In the genomic region with DNA sequence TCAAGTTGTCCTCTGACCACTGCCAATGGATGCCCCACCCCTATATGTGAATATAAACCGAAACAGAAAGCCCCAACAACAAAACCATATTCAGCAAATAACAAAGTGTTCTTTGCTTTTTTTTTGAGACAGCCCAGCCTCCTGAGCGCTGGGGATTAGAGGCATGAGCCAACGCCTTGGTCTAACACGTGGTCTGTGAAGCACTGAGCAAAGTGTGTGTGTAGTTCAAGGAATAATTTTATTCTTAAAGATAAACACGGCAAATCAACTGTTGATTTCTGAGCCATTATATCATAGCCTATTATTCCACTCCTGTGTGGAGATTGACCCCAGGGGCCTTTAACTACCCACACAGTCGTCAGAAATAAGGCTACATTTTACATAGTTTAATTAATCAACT, we compare ENCODE assay signal across 10 mouse cellular contexts. TPM values are rescaled to one million over a fixed set of nuclear protein-coding genes. Genes with fewer than 3 reads are reported as not detected.
DNase-seq lines count a peak whose midpoint lies in the region; ATAC-seq and TF ChIP-seq lines count a peak whose summit lies in the region.
"Had no signal": no experiment of that assay in that cellular context is flagged by ENCODE, and none has a peak within 500 bp of the region (broad histone marks: within the 10 kb centered on the region; RNA-seq: fewer than 3 reads in every experiment).

No protein-coding gene starts in this region.

- no peak for ATAC-seq in forebrain, embryonic 15.5 days (replicated peaks)

- H3K27ac ChIP-seq in heart, embryonic 10.5 days, result no peak overlapping the region
- H3K27ac ChIP-seq in CH12.LX (ENCODE audit: insufficient read depth, low read depth) (peak overlapping the region; percentile 20; the same call in 1 of the 2 replicates), macrophage (peak overlapping the region; percentile 73; the same call in 1 of the 2 replicates)
- H3K27ac ChIP-seq in forebrain, embryonic 15.5 days (replicated peaks), result no peak overlapping the region

- TF ChIP-seq RAD21 in CH12.LX (IDR thresholded peaks at IDR 0.05; ENCODE audit: low read depth, low read length), result no peak

- TF ChIP-seq CTCF in CH12.LX (conservative IDR thresholded peaks at IDR 0.05 in 1 of 2, IDR thresholded peaks at IDR 0.05 in 1 of 2; ENCODE audit: low read depth in 2 of 2, low read length in 2 of 2), result no peak

- H3K4me2 ChIP-seq in CH12.LX (ENCODE audit: insufficient read depth, low read depth, poor library complexity, severe bottlenecking), result peak overlapping the region; percentile 87
- peak overlapping the region; percentile 71 for H3K4me2 ChIP-seq in forebrain, embryonic 15.5 days (replicated peaks)

- H3K79me2 ChIP-seq in CH12.LX (replicated peaks; ENCODE audit: control insufficient read depth, extremely low read depth, insufficient read depth, poor library complexity, severe bottlenecking) (peaks cover 49% of the 10 kb centered on the region), macrophage (ENCODE audit: inconsistent target) (peaks cover 64% of the 10 kb centered on the region)

- no peaks in the 10 kb centered on the region for H3K9me3 ChIP-seq in heart, embryonic 10.5 days
- peaks cover 10% of the 10 kb centered on the region for H3K9me3 ChIP-seq in CH12.LX (replicated peaks; ENCODE audit: low read length)
- no peaks in the 10 kb centered on the region for H3K9me3 ChIP-seq in forebrain, embryonic 15.5 days

- no peak for TF ChIP-seq POLR2A in CH12.LX (IDR thresholded peaks at IDR 0.05; ENCODE audit: low read depth, low read length)

- no peak for DNase-seq in heart, embryonic 10.5 days (ENCODE audit: low spot score)
- DNase-seq in heart, adult 8-10 months (ENCODE audit: low spot score), result no peak
- DNase-seq in CH12.LX (ENCODE audit: extremely low read depth), result no peak
- no peak for DNase-seq in cerebellum, adult 11-12 months
- no peak for DNase-seq in frontal cortex, postnatal 36 days (ENCODE audit: low spot score in 2 of 2)
- no peak for DNase-seq in left cerebral cortex, adult 8-10 months (ENCODE audit: low spot score in 2 of 2)

- WGBS in heart, embryonic 10.5 days, result 86% methylated on average over 6 of the region's 6 CpGs
- 56% methylated on average over 6 of the region's 6 CpGs for WGBS in forebrain, embryonic 15.5 days
- WGBS in macrophage (ENCODE audit: missing documents), result 78% methylated on average over 6 of the region's 6 CpGs

- H3K9ac ChIP-seq in CH12.LX (ENCODE audit: insufficient read depth, low read depth), result peak overlapping the region; percentile 66
- no peak overlapping the region for H3K9ac ChIP-seq in forebrain, embryonic 15.5 days (replicated peaks)

- H3K36me3 ChIP-seq in heart, embryonic 10.5 days, result peaks cover 34% of the 10 kb centered on the region
- H3K36me3 ChIP-seq in CH12.LX (replicated peaks in 1 of 2; ENCODE audit: control insufficient read depth in 1 of 2, insufficient read depth in 1 of 2, low read length in 1 of 2) (peaks cover 23 to 37% of the 10 kb centered on the region in 2 experiments), macrophage (ENCODE audit: inconsistent target) (peaks cover 24% of the 10 kb centered on the region)
- peaks cover 26% of the 10 kb centered on the region for H3K36me3 ChIP-seq in forebrain, embryonic 15.5 days

- dilution Hi-C loops in CH12.LX (cut with MboI; ENCODE audit: extremely low pct_ligation_motif_present, extremely low pct_unique_long_range_greater_than_20kb, low sequenced_read_pairs), result no loop called here

- peaks cover 25% of the 10 kb centered on the region for H3K4me1 ChIP-seq in heart, embryonic 10.5 days
- H3K4me1 ChIP-seq in CH12.LX (ENCODE audit: control insufficient read depth in 1 of 2, insufficient read depth in 2 of 2), result peaks cover 0 to 52% of the 10 kb centered on the region in 2 experiments; a peak in 2 of 4 replicates
- H3K4me1 ChIP-seq in forebrain, embryonic 15.5 days, result peaks cover 24% of the 10 kb centered on the region

- H3K4me3 ChIP-seq in heart, embryonic 10.5 days, result peak overlapping the region; percentile 85
- peak overlapping the region; percentile 60 to 91 (median 80) for H3K4me3 ChIP-seq in CH12.LX (replicated peaks in 1 of 3; ENCODE audit: low read depth in 2 of 3, low read length in 2 of 3, poor library complexity in 1 of 3)
- peak overlapping the region; percentile 93 for H3K4me3 ChIP-seq in forebrain, embryonic 15.5 days
- H3K4me3 ChIP-seq in macrophage (ENCODE audit: inconsistent target), result peak overlapping the region; percentile 90

- in situ Hi-C loops in CH12.LX (cut with MboI; ENCODE audit: low pct_ligation_motif_present, low pct_unique_long_range_greater_than_20kb, low sequenced_read_pairs), result loop anchor here (10.0 kb wide), 1 partner anchor 120 kb away; no protein-coding TSS in a partner anchor

- no peak for TF ChIP-seq EP300 in CH12.LX (IDR thresholded peaks at IDR 0.05; ENCODE audit: low read length)

- no peaks in the 10 kb centered on the region for H3K27me3 ChIP-seq in heart, embryonic 10.5 days (ENCODE audit: insufficient read depth, poor library complexity, severe bottlenecking)
- no peaks in the 10 kb centered on the region for H3K27me3 ChIP-seq in CH12.LX (replicated peaks)
- H3K27me3 ChIP-seq in forebrain, embryonic 15.5 days, result no peaks in the 10 kb centered on the region

TF ChIP-seq in CH12.LX, 34 proteins besides CTCF, POLR2A, EP300 and RAD21 (continues in another document):
- TF ChIP-seq MYC (IDR thresholded peaks at IDR 0.05; ENCODE audit: low read depth, low read length) (peak; percentile 51; the same call in 1 of the 2 replicates), E2F4 (IDR thresholded peaks at IDR 0.05; ENCODE audit: insufficient replicate concordance, low read depth, low read length) (no peak), MAX (IDR thresholded peaks at IDR 0.05; ENCODE audit: low read length) (peak; percentile 73), SMC3 (IDR thresholded peaks at IDR 0.05; ENCODE audit: low read depth, low read length) (no peak), IRF4 (IDR thresholded peaks at IDR 0.05; ENCODE audit: low read depth, low read length) (no peak), POLR2AphosphoS2 (IDR thresholded peaks at IDR 0.05; ENCODE audit: low read depth, low read length) (no peak), MXI1 (IDR thresholded peaks at IDR 0.05; ENCODE audit: low read depth, low read length) (peak; percentile 89), USF1 (IDR thresholded peaks at IDR 0.05; ENCODE audit: low read depth, low read length) (no peak), USF2 (conservative IDR thresholded peaks at IDR 0.05; ENCODE audit: low read depth, low read length) (no peak), ELF1 (IDR thresholded peaks at IDR 0.05; ENCODE audit: low read depth, low read length) (no peak), JUN (IDR thresholded peaks at IDR 0.05; ENCODE audit: insufficient read depth, low read depth, low read length) (no peak), CHD1 (IDR thresholded peaks at IDR 0.05; ENCODE audit: low read depth, low read length) (no peak), HCFC1 (IDR thresholded peaks at IDR 0.05; ENCODE audit: low read depth, low read length) (no peak), ZNF384 (IDR thresholded peaks at IDR 0.05; ENCODE audit: low read depth, low read length) (no peak), MAFK (IDR thresholded peaks at IDR 0.05; ENCODE audit: insufficient replicate concordance, low read length) (no peak; the same call in 1 of the 2 replicates), ETS1 (conservative IDR thresholded peaks at IDR 0.05; ENCODE audit: low read depth, low read length) (no peak), UBTF (IDR thresholded peaks at IDR 0.05; ENCODE audit: low read depth, low read length) (no peak), MEF2A (IDR thresholded peaks at IDR 0.05; ENCODE audit: borderline replicate concordance, low read depth, low read length) (no peak), ZC3H11A (IDR thresholded peaks at IDR 0.05; ENCODE audit: low read depth, low read length) (no peak), MAZ (IDR thresholded peaks at IDR 0.05; ENCODE audit: low read depth, low read length) (no peak), ZMIZ1 (IDR thresholded peaks at IDR 0.05; ENCODE audit: low read depth, low read length) (no peak)

RNA-seq across cellular contexts. Expression of a gene that starts 1.6 kb away (rescaled TPM):
- polyA plus RNA-seq in heart, embryonic 10.5 days (2016; fragmentation: Nextera tagmentation; extraction: Ambion mirVana), result 320 and 354 TPM in 2 replicates
- 100 to 1,000 TPM; 104 to 107 (median 106) TPM for total RNA-seq in heart, adult 8-10 months (2022)
- 472 and 530 TPM in 2 replicates for total RNA-seq in CH12.LX (2012; rRNA removed)
- 435 and 438 TPM in 2 replicates for total RNA-seq in CH12.LX (2014; rRNA removed)
- 738 and 809 TPM in 2 replicates for polyA plus RNA-seq in CH12.LX (2012; ENCODE audit: insufficient read length, low read depth)
- polyA plus RNA-seq in forebrain, embryonic 15.5 days (2015; fragmentation: Nextera tagmentation; extraction: Ambion mirVana), result 285 and 307 TPM in 2 replicates
- total RNA-seq in macrophage (2018; cell fraction: chromatin; rRNA removed), result 10 to 100 TPM in 25 of 26 experiments, 1 to 10 TPM in 1; 8.4 to 52.5 (median 27.3) TPM
- total RNA-seq in macrophage (2018; cell fraction: cytosol; rRNA removed), result 100 to 1,000 TPM; 190 to 516 (median 338) TPM
- 100 to 1,000 TPM in 13 of 26 experiments, 10 to 100 TPM in 13; 26.1 to 225 (median 97.9) TPM for total RNA-seq in macrophage (2018; cell fraction: nucleus; rRNA removed)
- 110 to 313 TPM (median 221 TPM) in 3 replicates for polyA plus RNA-seq in macrophage (2018)
- 100 to 1,000 TPM in 2 of 4 experiments, 10 to 100 TPM in 2; 93.4 to 104 (median 98.3) TPM for total RNA-seq in left cerebral cortex, adult 8-10 months (2022)

RNA-seq across cellular contexts. Expression of a gene that starts 38.5 kb away (rescaled TPM):
- 0.05 and 0.28 TPM in 2 replicates for polyA plus RNA-seq in heart, embryonic 10.5 days (2016; fragmentation: Nextera tagmentation; extraction: Ambion mirVana)
- total RNA-seq in heart, adult 8-10 months (2022), result under 1 TPM; 0.09 to 0.25 (median 0.18) TPM
- total RNA-seq in CH12.LX (2012; rRNA removed) (not detected in 2 replicates), CH12.LX (2014; rRNA removed) (not detected in 2 replicates)
- polyA plus RNA-seq in CH12.LX (2012; ENCODE audit: insufficient read length, low read depth) (not detected in 2 replicates), macrophage (2018) (not detected in 3 replicates)
- polyA plus RNA-seq in forebrain, embryonic 15.5 days (2015; fragmentation: Nextera tagmentation; extraction: Ambion mirVana), result not detected in 2 replicates
- total RNA-seq in macrophage (2018; cell fraction: chromatin; rRNA removed), result not detected
- total RNA-seq in macrophage (2018; cell fraction: cytosol; rRNA removed), result not detected
- total RNA-seq in macrophage (2018; cell fraction: nucleus; rRNA removed), result not detected
- total RNA-seq in left cerebral cortex, adult 8-10 months (2022), result under 1 TPM; 0.13 to 0.30 (median 0.18) TPM
- total RNA-seq: megakaryocyte-erythroid progenitor cell, adult 5-6 weeks had no signal

RNA-seq across cellular contexts. Expression of a gene that starts 54.3 kb away (rescaled TPM):
- not detected in 2 replicates for polyA plus RNA-seq in heart, embryonic 10.5 days (2016; fragmentation: Nextera tagmentation; extraction: Ambion mirVana)
- total RNA-seq in heart, adult 8-10 months (2022), result not detected
- not detected in 2 replicates for total RNA-seq in CH12.LX (2012; rRNA removed)
- not detected in 2 replicates for total RNA-seq in CH12.LX (2014; rRNA removed)
- not detected in 2 replicates for polyA plus RNA-seq in CH12.LX (2012; ENCODE audit: insufficient read length, low read depth)
- polyA plus RNA-seq in forebrain, embryonic 15.5 days (2015; fragmentation: Nextera tagmentation; extraction: Ambion mirVana), result not detected in 2 replicates
- total RNA-seq in macrophage (2018; cell fraction: chromatin; rRNA removed), result not detected
- not detected for total RNA-seq in macrophage (2018; cell fraction: cytosol; rRNA removed)
- total RNA-seq in macrophage (2018; cell fraction: nucleus; rRNA removed), result not detected
- not detected in 3 replicates for polyA plus RNA-seq in macrophage (2018)
- total RNA-seq in left cerebral cortex, adult 8-10 months (2022), result not detected
- total RNA-seq: megakaryocyte-erythroid progenitor cell, adult 5-6 weeks had no signal
- polyA plus RNA-seq: urinary bladder, adult 2 months had no signal

Comparison
In these comparisons a context has a peak if more than half of its experiments do, and no peak if none do; other contexts are left out.
1. H3K27ac ChIP-seq: peak in CH12.LX (single experiment) and macrophage (single experiment); none in heart, embryonic 10.5 days (single experiment) and forebrain, embryonic 15.5 days (single experiment).
2. Peak in every context shown above with its lines, with median percentiles within 50 percentile points of each other: H3K4me3 ChIP-seq.